Mouse (Mus musculus) thymus, adult 18-20 months (tissue): ENCODE data around the gene Wdfy3.

Experiments
- DNase-seq, 2 experiments: peaks; one replicate each; pipeline ENCODE4 v3.0.0; 2022; ENCODE audit warnings: mixed read lengths in 2 of 2

The Wdfy3 gene

GRCm38 (mm10) chr5:101825111-101825911 is 244.4 kb downstream of the Wdfy3 start:
- no peak for DNase-seq

GRCm38 (mm10) chr5:101822311-101822670 is 247.4 kb downstream of the Wdfy3 start:
- no peak for DNase-seq

- DNase-seq, result no peak
Observed at GRCm38 (mm10) chr5:101821491-101822310, 248.0 kb downstream of the Wdfy3 start.

- no peak for DNase-seq
Observed at GRCm38 (mm10) chr5:101821052-101821451, 248.7 kb downstream of the Wdfy3 start.

GRCm38 (mm10) chr5:101819844-101820243 is 249.9 kb downstream of the Wdfy3 start:
- no peak for DNase-seq

GRCm38 (mm10) chr5:101819216-101819615 is 250.5 kb downstream of the Wdfy3 start:
- DNase-seq, result no peak

GRCm38 (mm10) chr5:101816822-101817221 is 252.9 kb downstream of the Wdfy3 start:
- DNase-seq, result no peak

- no peak for DNase-seq
Observed at GRCm38 (mm10) chr5:101811296-101812169, 258.2 kb downstream of the Wdfy3 start.

GRCm38 (mm10) chr5:101802358-101803022 is 267.2 kb downstream of the Wdfy3 start:
- DNase-seq, result no peak

GRCm38 (mm10) chr5:101801891-101802290 is 267.8 kb downstream of the Wdfy3 start:
- DNase-seq, result no peak

- no peak for DNase-seq
Observed at GRCm38 (mm10) chr5:101792665-101793064, 277.1 kb downstream of the Wdfy3 start.

- no peak for DNase-seq
Observed at GRCm38 (mm10) chr5:101790560-101790959, 279.2 kb downstream of the Wdfy3 start.

GRCm38 (mm10) chr5:101789770-101790169 is 280.0 kb downstream of the Wdfy3 start:
- no peak for DNase-seq

- no peak for DNase-seq
Observed at GRCm38 (mm10) chr5:101785921-101786614, 283.7 kb downstream of the Wdfy3 start.

GRCm38 (mm10) chr5:101784787-101785186 is 284.9 kb downstream of the Wdfy3 start:
- DNase-seq, result no peak

GRCm38 (mm10) chr5:101784328-101784727 is 285.4 kb downstream of the Wdfy3 start:
- no peak for DNase-seq
